Mouse (Mus musculus) midbrain, embryonic 14.5 days (tissue): Measurements from ENCODE around the gene Vmn1r166. TPM values are rescaled to one million over a fixed set of nuclear protein-coding genes. Genes with fewer than 3 reads are reported as not detected.
"Not testable (repeated sequence)": the region's sequence is repeated elsewhere in the genome, so short reads cannot be mapped to it uniquely, and the experiment has no call there.

Experiments
- ATAC-seq: fragments of 200-750 bp; cut with Nextera tagmentation; 2 replicates; pipeline ENCODE4 v1.8.0; 2017; ENCODE audit warnings: moderate number of reproducible peaks, moderate library complexity; ENCODE audit not compliant: low FRiP score, low TSS enrichment
- DNase-seq: peaks from one replicate; pipeline ENCODE4 v3.0.0-alpha.2; 2015
- H3K27ac ChIP-seq: fragments of 300-500 bp; sonication (generic); replicated peaks from 2 replicates; pipeline ENCODE4 v1.5.1; 2014; ENCODE audit warnings: mild to moderate bottlenecking, low read depth, low read length, moderate library complexity
- H3K27me3 ChIP-seq: fragments of 300-500 bp; sonication (generic); 2 replicates; pipeline ENCODE4 v1.6.1; 2014; ENCODE audit warnings: low read length, control low read depth, mixed read lengths; ENCODE audit not compliant: control insufficient read depth, insufficient read depth
- H3K36me3 ChIP-seq: fragments of 300-500 bp; sonication (generic); 2 replicates; pipeline ENCODE4 v1.6.1; 2014; ENCODE audit warnings: low read length, control low read depth; ENCODE audit not compliant: control insufficient read depth, insufficient read depth
- H3K4me1 ChIP-seq: fragments of 300-500 bp; sonication (generic); 2 replicates; pipeline ENCODE4 v1.6.1; 2014; ENCODE audit warnings: mild to moderate bottlenecking, antibody characterized with exemption, low read length, control low read depth; ENCODE audit not compliant: control insufficient read depth, insufficient read depth
- H3K4me2 ChIP-seq: fragments of 300-500 bp; sonication (generic); 2 replicates; pipeline ENCODE4 v1.6.1; 2014; ENCODE audit warnings: mild to moderate bottlenecking, low read length, moderate library complexity
- H3K4me3 ChIP-seq: fragments of 300-500 bp; sonication (generic); replicated peaks from 2 replicates; pipeline ENCODE4 v1.5.1; 2014; ENCODE audit warnings: low read depth, low read length
- H3K9ac ChIP-seq: fragments of 300-500 bp; sonication (generic); replicated peaks from 2 replicates; pipeline ENCODE4 v1.6.1; 2014; ENCODE audit warnings: mild to moderate bottlenecking, low read length, moderate library complexity
- H3K9me3 ChIP-seq: fragments of 300-500 bp; sonication (generic); 2 replicates; pipeline ENCODE4 v1.6.1; 2016; ENCODE audit warnings: low read length, control low read depth, mixed read lengths; ENCODE audit not compliant: control insufficient read depth
- WGBS: fragments of 180-500 bp; shearing (Covaris S2); extraction: QIAGEN DNeasy Blood & Tissue Kit; methylation state at CpG from one replicate; pipeline ENCODE4 v1.1.7; 2014; 5-methylcytosine and 5-hydroxymethylcytosine counted together
- polyA plus RNA-seq: library from polyadenylated mRNA; unstranded; fragments of >200 nt; fragmentation: Nextera tagmentation; extraction: Ambion mirVana; gene quantifications from 2 replicates; pipeline ENCODE4 v1.2.1, GENCODE M21; 2014

Gene Vmn1r166
- not detected in 2 replicates for polyA plus RNA-seq

DNA sequence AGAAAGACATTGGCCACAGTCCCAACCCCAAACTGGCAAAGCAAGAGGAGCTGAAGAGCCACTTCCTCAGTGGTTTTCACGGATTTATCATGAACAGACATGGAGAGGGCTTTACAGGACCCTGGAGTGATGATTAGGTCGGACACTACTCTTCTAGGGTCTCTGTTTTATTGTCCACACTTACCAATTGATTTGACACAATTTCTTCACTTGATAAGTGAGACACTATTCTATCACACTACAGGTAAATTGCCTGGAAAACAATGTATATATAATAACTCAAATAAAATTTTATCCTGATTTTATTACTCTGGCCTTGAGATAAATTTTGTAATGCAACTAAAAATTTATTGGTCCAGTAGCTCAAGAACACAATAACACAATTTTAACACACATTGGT lies at the start of gene Vmn1r166:
TSS of gene Vmn1r166 (minus strand) at position 101 of the 400 bp plus-strand sequence.
- WGBS = no CpG with 5 or more reads among the region's 2 CpGs
- not testable (repeated sequence) for H3K4me1 ChIP-seq, H3K27ac ChIP-seq, H3K9ac ChIP-seq, H3K36me3 ChIP-seq, H3K4me2 ChIP-seq, ATAC-seq, H3K9me3 ChIP-seq, H3K4me3 ChIP-seq, DNase-seq, H3K27me3 ChIP-seq

DNA sequence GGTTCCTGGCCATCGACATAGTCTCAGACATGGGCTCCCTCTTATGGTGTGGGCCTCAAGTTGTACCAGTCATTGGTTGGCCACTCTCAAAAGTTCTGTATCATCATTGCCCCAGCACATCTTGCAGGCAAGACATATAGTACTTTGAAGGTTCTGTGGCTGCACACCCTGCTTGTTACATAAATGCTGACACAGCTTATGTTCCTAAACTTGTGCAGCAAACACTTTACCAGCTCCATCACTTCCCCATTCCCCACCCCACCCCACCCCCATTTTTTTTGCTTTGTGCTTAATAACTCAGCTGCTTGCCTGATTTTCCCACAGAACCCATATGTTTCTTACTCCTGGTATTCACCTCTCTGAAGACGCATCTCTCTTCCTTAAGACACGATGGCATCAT lies 49.4 kb upstream of the Vmn1r166 start, which contains the start of gene Nlrp4e:
TSS of gene Nlrp4e (plus strand) at position 301 of the 400 bp plus-strand sequence.
- 85% methylated on average over 3 of the region's 3 CpGs for WGBS
- not testable (repeated sequence) for H3K9ac ChIP-seq, DNase-seq, H3K4me2 ChIP-seq, H3K9me3 ChIP-seq, H3K27ac ChIP-seq, H3K4me1 ChIP-seq, ATAC-seq, H3K27me3 ChIP-seq, H3K36me3 ChIP-seq, H3K4me3 ChIP-seq

GRCm38 (mm10) chr7:23278800-23279199 lies 27.3 kb upstream of the Vmn1r166 start, which contains the start of gene Gm6902:
Gene Gm6902, minus strand, starts transcription at chr7:23278900.
- not testable (repeated sequence) for H3K9ac ChIP-seq, H3K27ac ChIP-seq, DNase-seq, H3K4me1 ChIP-seq, H3K36me3 ChIP-seq, H3K4me3 ChIP-seq, H3K27me3 ChIP-seq, H3K9me3 ChIP-seq, H3K4me2 ChIP-seq, ATAC-seq
- no CpG with 5 or more reads among the region's 2 CpGs for WGBS

DNA sequence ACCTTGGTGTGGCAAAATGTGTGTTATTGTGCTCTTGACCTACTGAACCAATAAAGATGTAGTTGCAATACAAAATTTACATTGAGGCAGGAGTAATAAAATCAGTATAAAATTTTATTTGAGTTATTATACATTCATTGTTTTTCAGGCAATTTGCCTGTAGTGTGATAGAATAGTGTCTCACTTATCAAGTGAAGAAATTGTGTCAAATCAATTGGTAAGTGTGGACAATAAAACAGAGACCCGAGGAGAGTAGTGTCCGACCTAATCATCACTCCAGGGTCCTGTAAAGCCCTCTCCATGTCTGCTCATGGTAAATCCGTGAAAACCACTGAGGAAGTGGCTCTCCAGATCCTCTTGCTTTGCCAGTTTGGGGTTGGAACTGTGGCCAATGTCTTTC lies 34.5 kb downstream of the Vmn1r166 start, which contains the start of gene Vmn1r165:
TSS of gene Vmn1r165 (plus strand) at position 301 of the 400 bp plus-strand sequence.
- not testable (repeated sequence) for H3K4me1 ChIP-seq, ATAC-seq, H3K9ac ChIP-seq, DNase-seq, H3K4me3 ChIP-seq, H3K9me3 ChIP-seq, H3K36me3 ChIP-seq, H3K27me3 ChIP-seq, H3K27ac ChIP-seq, H3K4me2 ChIP-seq
- no CpG with 5 or more reads among the region's 3 CpGs for WGBS

Other genes with a start within 250 kb of the Vmn1r166 start
- gene Gm4216, start 231.8 kb downstream of the Vmn1r166 start, polyA plus RNA-seq = not detected in 2 replicates
- not detected in 2 replicates for gene Vmn1r163, start 196.1 kb downstream of the Vmn1r166 start, polyA plus RNA-seq
- not detected in 2 replicates for gene Gm8720, start 184.2 kb downstream of the Vmn1r166 start, polyA plus RNA-seq
- not detected in 2 replicates for gene Gm10662, start 107.2 kb downstream of the Vmn1r166 start, polyA plus RNA-seq
- not detected in 2 replicates for gene Vmn1r165, start 34.4 kb downstream of the Vmn1r166 start, polyA plus RNA-seq
- not detected in 2 replicates for gene Gm6902, start 27.2 kb upstream of the Vmn1r166 start, polyA plus RNA-seq
- not detected in 2 replicates for gene Nlrp4e, start 49.5 kb upstream of the Vmn1r166 start, polyA plus RNA-seq
- not detected in 2 replicates for gene Nlrp5, start 134.2 kb upstream of the Vmn1r166 start, polyA plus RNA-seq